Mouse (Mus musculus): ENCODE data around the gene Ank2. TPM values are rescaled to one million over a fixed set of nuclear protein-coding genes. Genes with fewer than 3 reads are reported as not detected.

Gene Ank2
- polyA plus RNA-seq, 1 experiment, result 4.6 TPM

DNA sequence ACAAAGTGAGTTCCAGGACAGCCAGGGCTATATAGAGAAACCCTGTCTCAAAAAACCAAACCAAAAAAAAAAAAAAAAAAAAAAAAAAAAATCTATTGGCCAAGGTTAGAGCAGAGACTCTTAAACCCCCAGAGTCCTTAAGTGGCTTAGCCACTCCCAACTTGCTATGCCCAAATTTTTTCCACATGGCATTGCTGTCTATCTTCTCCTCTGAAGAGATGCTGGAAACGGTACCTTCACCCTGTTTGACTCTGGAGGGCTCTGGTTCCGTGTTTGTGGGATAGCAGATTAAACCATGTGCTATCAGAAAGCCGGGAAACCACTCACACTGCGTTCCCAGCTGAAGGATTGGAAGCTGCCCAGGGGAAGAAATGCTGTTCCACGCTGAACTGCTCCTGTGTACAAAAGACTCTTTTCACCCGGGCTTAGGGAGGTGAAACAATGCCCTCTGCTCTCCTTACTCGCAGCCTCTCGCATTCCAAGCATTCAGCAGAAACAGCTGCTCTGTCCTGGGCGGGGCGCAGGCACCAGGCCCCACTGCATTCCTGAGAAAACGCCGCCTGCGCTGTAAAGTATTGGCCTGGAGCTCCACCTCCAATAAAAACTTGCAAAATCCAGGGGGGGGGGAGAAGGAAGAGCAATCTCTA is 241.7 kb downstream of the Ank2 start:
- no peak overlapping the region for H3K27ac ChIP-seq (ENCODE audit: control insufficient read depth, insufficient read depth, low read length)

DNA sequence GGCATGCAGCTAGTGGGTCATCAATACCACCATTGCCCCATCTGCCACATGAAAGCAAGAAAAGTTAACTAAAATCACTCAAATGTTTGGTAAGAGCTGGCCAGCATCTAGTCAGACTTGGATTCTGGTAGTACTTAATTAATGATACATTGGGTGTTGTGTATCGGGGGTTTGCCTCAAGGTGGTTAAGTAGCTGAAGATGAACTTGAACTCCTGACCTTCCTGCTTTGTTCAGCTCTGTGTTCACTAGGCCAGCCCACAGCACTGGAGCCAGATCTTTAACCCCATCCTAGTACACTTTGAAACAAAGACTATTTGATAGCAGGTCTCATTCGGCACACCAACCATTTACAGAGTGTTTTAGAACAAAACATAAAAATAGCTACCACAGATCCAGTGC is 242.5 kb downstream of the Ank2 start:
- Histone ChIP-seq H3K27me3 (ENCODE audit: control insufficient read depth, insufficient read depth, low read length) (no peaks in the 10 kb centered on the region), H3K27ac (ENCODE audit: control insufficient read depth, insufficient read depth, low read length) (no peak overlapping the region), H3K4me3 (ENCODE audit: control insufficient read depth, insufficient read depth, low read length) (no peak overlapping the region), H3K4me1 (replicated peaks; ENCODE audit: control insufficient read depth, insufficient read depth, low read length) (no peaks in the 10 kb centered on the region), H3K36me3 (ENCODE audit: control insufficient read depth, insufficient read depth, low read length) (no peaks in the 10 kb centered on the region)
- TF ChIP-seq POLR2A (IDR thresholded peaks at IDR 0.05; ENCODE audit: control insufficient read depth, extremely low read depth, insufficient read depth, low read length, poor library complexity), result no peak
- TF ChIP-seq CTCF (IDR thresholded peaks at IDR 0.05; ENCODE audit: borderline replicate concordance, control insufficient read depth, extremely low read depth, insufficient read depth, low read length, poor library complexity), result no peak
- no peak for DNase-seq
- WGBS, result 92% methylated on average over 2 of the region's 2 CpGs

More for the DNA sequence above, 241.7 kb downstream of the Ank2 start:
- 7% methylated on average over 13 of the region's 13 CpGs for WGBS
- TF ChIP-seq CTCF (IDR thresholded peaks at IDR 0.05; ENCODE audit: borderline replicate concordance, control insufficient read depth, extremely low read depth, insufficient read depth, low read length, poor library complexity) (no peak), POLR2A (IDR thresholded peaks at IDR 0.05; ENCODE audit: control insufficient read depth, extremely low read depth, insufficient read depth, low read length, poor library complexity) (no peak)
- no peak for DNase-seq
- H3K36me3 ChIP-seq (ENCODE audit: control insufficient read depth, insufficient read depth, low read length), result no peaks in the 10 kb centered on the region
- H3K4me1 ChIP-seq (replicated peaks; ENCODE audit: control insufficient read depth, insufficient read depth, low read length), result no peaks in the 10 kb centered on the region
- no peaks in the 10 kb centered on the region for H3K27me3 ChIP-seq (ENCODE audit: control insufficient read depth, insufficient read depth, low read length)
- no peak overlapping the region for H3K4me3 ChIP-seq (ENCODE audit: control insufficient read depth, insufficient read depth, low read length)

DNA sequence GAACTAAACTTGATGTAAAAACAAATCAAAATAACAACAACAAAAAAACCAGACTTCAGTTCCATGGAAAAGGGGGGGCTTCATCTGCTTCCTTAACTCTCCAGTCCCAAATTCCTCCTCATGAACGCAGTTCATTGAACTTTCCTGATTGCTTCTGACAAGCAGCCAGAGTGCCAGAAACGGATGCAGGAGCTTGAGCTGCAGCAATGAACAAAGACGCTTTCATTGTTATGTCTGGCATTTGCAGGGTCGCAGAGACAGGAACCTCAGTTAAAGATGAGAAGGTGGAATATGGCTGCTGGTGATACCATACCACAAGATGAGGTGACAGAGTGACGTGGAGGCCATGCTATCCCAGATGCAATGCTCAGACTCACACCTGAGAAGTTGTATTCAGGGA is 248.2 kb downstream of the Ank2 start:
- Histone ChIP-seq H3K4me1 (replicated peaks; ENCODE audit: control insufficient read depth, insufficient read depth, low read length) (no peaks in the 10 kb centered on the region), H3K27me3 (ENCODE audit: control insufficient read depth, insufficient read depth, low read length) (no peaks in the 10 kb centered on the region), H3K27ac (ENCODE audit: control insufficient read depth, insufficient read depth, low read length) (no peak overlapping the region), H3K4me3 (ENCODE audit: control insufficient read depth, insufficient read depth, low read length) (no peak overlapping the region), H3K36me3 (ENCODE audit: control insufficient read depth, insufficient read depth, low read length) (no peaks in the 10 kb centered on the region)
- no peak for DNase-seq
- TF ChIP-seq POLR2A (IDR thresholded peaks at IDR 0.05; ENCODE audit: control insufficient read depth, extremely low read depth, insufficient read depth, low read length, poor library complexity), result no peak
- no peak for TF ChIP-seq CTCF (IDR thresholded peaks at IDR 0.05; ENCODE audit: borderline replicate concordance, control insufficient read depth, extremely low read depth, insufficient read depth, low read length, poor library complexity)
- 83% methylated on average over 5 of the region's 5 CpGs for WGBS

DNA sequence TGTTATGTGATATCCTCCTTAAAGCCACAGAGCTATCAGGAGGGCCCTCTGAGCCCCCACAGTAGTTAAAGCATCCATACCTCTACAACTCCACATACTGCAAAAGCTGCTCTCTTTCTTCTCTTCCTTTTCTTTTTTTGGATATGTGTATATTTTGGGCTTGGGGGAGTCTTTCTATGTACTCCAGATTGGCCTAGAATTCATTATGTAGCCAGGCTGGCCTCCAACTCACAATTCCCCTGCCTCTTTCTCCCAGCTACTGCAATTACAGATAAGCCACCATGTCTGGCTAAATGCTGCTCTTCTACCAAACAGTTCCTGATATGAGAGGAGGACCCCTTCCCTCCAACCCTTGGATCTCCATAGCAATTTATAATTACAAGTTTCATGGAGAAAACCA is 250.5 kb downstream of the Ank2 start:
- Histone ChIP-seq H3K27me3 (ENCODE audit: control insufficient read depth, insufficient read depth, low read length) (no peaks in the 10 kb centered on the region), H3K4me3 (ENCODE audit: control insufficient read depth, insufficient read depth, low read length) (no peak overlapping the region), H3K36me3 (ENCODE audit: control insufficient read depth, insufficient read depth, low read length) (no peaks in the 10 kb centered on the region), H3K27ac (ENCODE audit: control insufficient read depth, insufficient read depth, low read length) (no peak overlapping the region), H3K4me1 (replicated peaks; ENCODE audit: control insufficient read depth, insufficient read depth, low read length) (no peaks in the 10 kb centered on the region)
- TF ChIP-seq POLR2A (IDR thresholded peaks at IDR 0.05; ENCODE audit: control insufficient read depth, extremely low read depth, insufficient read depth, low read length, poor library complexity) (no peak), CTCF (IDR thresholded peaks at IDR 0.05; ENCODE audit: borderline replicate concordance, control insufficient read depth, extremely low read depth, insufficient read depth, low read length, poor library complexity) (no peak)
- DNase-seq, result no peak

DNA sequence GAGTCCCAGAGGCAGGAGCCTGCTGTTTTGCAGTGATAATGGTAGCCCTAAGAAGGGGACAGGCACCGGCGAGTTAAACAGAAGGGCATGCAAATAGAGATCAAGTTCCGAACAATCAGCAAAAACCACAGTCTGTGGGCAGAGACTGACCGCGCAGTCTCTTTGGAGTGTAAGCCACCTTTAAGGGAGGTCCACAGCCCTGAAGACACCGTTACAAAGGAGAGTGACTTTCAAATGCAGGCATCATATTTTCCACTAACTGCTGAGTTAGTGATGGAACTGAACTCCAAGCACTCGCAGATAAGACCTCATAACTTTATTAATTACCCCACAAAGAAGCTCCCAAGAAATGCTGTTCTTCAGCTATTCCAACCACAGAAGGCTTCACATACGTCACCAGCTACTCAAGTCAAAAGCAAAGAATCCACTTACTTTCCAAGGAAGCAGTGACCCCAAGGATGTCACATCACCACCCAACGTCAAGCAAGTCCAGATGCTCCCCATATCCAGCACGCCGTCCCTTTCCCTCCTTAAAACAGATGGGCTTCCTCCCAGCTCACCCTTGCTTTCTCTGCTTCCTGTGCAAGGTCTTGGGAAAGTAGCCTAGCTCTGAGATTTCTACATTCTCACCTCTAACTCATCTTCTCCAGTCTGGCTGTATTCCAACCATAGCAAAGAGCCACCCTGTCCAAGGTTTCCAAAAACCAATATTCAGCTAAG is 252.0 kb downstream of the Ank2 start:
- no peak for DNase-seq
- no peaks in the 10 kb centered on the region for H3K4me1 ChIP-seq (replicated peaks; ENCODE audit: control insufficient read depth, insufficient read depth, low read length)
- H3K27me3 ChIP-seq (ENCODE audit: control insufficient read depth, insufficient read depth, low read length), result no peaks in the 10 kb centered on the region
- H3K4me3 ChIP-seq (ENCODE audit: control insufficient read depth, insufficient read depth, low read length), result no peak overlapping the region
- 77% methylated on average over 11 of the region's 11 CpGs for WGBS
- no peaks in the 10 kb centered on the region for H3K36me3 ChIP-seq (ENCODE audit: control insufficient read depth, insufficient read depth, low read length)
- H3K27ac ChIP-seq (ENCODE audit: control insufficient read depth, insufficient read depth, low read length), result no peak overlapping the region
- TF ChIP-seq CTCF (IDR thresholded peaks at IDR 0.05; ENCODE audit: borderline replicate concordance, control insufficient read depth, extremely low read depth, insufficient read depth, low read length, poor library complexity) (no peak), POLR2A (IDR thresholded peaks at IDR 0.05; ENCODE audit: control insufficient read depth, extremely low read depth, insufficient read depth, low read length, poor library complexity) (no peak)

DNA sequence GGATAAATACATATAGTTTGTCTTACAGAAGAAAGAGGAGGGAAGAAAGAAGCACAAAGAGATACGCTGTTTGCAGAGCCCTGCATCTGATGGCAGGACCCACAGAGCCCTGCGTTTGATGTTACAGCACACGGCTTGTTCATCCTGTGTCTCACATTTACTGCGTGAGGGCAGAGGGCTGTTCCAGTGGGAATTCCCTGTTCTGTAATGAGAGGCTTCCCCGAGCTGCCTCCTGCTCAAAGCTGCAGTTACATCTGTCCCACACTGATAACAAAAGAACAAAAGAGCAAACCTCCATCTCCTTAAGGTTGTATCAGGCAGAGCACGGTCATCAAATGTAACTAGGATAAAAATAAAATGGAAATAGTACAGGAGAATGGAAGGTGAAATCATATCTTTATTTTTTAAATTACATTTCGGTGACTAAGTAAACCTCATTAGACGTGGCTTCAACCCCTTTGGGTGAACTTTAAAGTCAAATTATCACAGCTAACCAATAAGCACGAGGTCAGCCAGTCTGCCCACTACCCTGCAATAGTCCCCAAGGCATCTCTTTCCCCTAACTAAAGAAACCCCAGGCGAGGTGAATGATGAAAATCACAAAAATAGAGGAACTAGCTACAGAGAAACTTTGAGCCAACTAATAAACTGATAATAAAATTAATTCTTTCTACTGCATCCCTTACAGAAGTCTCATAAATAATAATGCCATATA is 255.1 kb downstream of the Ank2 start:
- H3K36me3 ChIP-seq (ENCODE audit: control insufficient read depth, insufficient read depth, low read length), result no peaks in the 10 kb centered on the region
- no peak for DNase-seq
- WGBS, result 68% methylated on average over 10 of the region's 10 CpGs
- H3K4me3 ChIP-seq (ENCODE audit: control insufficient read depth, insufficient read depth, low read length), result no peak overlapping the region
- H3K27me3 ChIP-seq (ENCODE audit: control insufficient read depth, insufficient read depth, low read length), result no peaks in the 10 kb centered on the region
- H3K4me1 ChIP-seq (replicated peaks; ENCODE audit: control insufficient read depth, insufficient read depth, low read length), result no peaks in the 10 kb centered on the region
- TF ChIP-seq POLR2A (IDR thresholded peaks at IDR 0.05; ENCODE audit: control insufficient read depth, extremely low read depth, insufficient read depth, low read length, poor library complexity), result no peak
- TF ChIP-seq CTCF (IDR thresholded peaks at IDR 0.05; ENCODE audit: borderline replicate concordance, control insufficient read depth, extremely low read depth, insufficient read depth, low read length, poor library complexity), result no peak
- H3K27ac ChIP-seq (ENCODE audit: control insufficient read depth, insufficient read depth, low read length), result no peak overlapping the region

All from thymus, adult 2 months (tissue).